Mouse (Mus musculus) hindbrain, embryonic 15.5 days (tissue): ENCODE results near the gene Robo1. TPM values are rescaled to one million over a fixed set of nuclear protein-coding genes. Genes with fewer than 3 reads are reported as not detected.
A peak's percentile ranks its signal among the peaks of the same experiment; 100 is the strongest.

Experiments used
- ATAC-seq: fragments of 200-750 bp; cut with Nextera tagmentation; 2 replicates; pipeline ENCODE4 v1.8.0; 2017; ENCODE audit warnings: low read depth, moderate number of reproducible peaks, moderate TSS enrichment; ENCODE audit not compliant: low FRiP score
- H3K27ac ChIP-seq: fragments of 300-500 bp; sonication (generic); replicated peaks from 2 replicates; pipeline ENCODE4 v1.5.1; 2015; ENCODE audit warnings: mild to moderate bottlenecking, inconsistent platforms
- H3K27me3 ChIP-seq: fragments of 300-500 bp; sonication (generic); 2 replicates; pipeline ENCODE4 v1.6.1; 2015; ENCODE audit warnings: control low read depth, inconsistent platforms
- H3K36me3 ChIP-seq: fragments of 300-500 bp; sonication (generic); 2 replicates; pipeline ENCODE4 v1.6.1; 2015; ENCODE audit warnings: control low read depth, inconsistent platforms
- H3K4me1 ChIP-seq: fragments of 300-500 bp; sonication (generic); replicated peaks from 2 replicates; pipeline ENCODE4 v1.6.1; 2015; ENCODE audit warnings: control low read depth, inconsistent platforms
- H3K4me2 ChIP-seq: fragments of 300-500 bp; sonication (generic); 2 replicates; pipeline ENCODE4 v1.6.1; 2015; ENCODE audit warnings: moderate library complexity, mild to moderate bottlenecking, inconsistent platforms
- H3K4me3 ChIP-seq: fragments of 300-500 bp; sonication (generic); 2 replicates; pipeline ENCODE4 v1.5.1; 2015; ENCODE audit warnings: mild to moderate bottlenecking, inconsistent platforms
- H3K9ac ChIP-seq: fragments of 300-500 bp; sonication (generic); 2 replicates; pipeline ENCODE4 v1.6.1; 2015; ENCODE audit warnings: inconsistent platforms
- H3K9me3 ChIP-seq: fragments of 300-500 bp; sonication (generic); 2 replicates; pipeline ENCODE4 v1.6.1; 2016; ENCODE audit warnings: control low read depth, inconsistent platforms
- WGBS: fragments of 180-500 bp; shearing (Covaris S2); methylation state at CpG from one replicate; pipeline ENCODE4 v1.1.7; 2015; 5-methylcytosine and 5-hydroxymethylcytosine counted together
- polyA plus RNA-seq: library from polyadenylated mRNA; unstranded; fragments of >200 nt; fragmentation: Nextera tagmentation; extraction: Ambion mirVana; gene quantifications from 2 replicates; pipeline ENCODE4 v1.2.1, GENCODE M21; 2015

The Robo1 gene
- polyA plus RNA-seq, 1 experiment from 2014 or later, result 33.1 TPM

DNA sequence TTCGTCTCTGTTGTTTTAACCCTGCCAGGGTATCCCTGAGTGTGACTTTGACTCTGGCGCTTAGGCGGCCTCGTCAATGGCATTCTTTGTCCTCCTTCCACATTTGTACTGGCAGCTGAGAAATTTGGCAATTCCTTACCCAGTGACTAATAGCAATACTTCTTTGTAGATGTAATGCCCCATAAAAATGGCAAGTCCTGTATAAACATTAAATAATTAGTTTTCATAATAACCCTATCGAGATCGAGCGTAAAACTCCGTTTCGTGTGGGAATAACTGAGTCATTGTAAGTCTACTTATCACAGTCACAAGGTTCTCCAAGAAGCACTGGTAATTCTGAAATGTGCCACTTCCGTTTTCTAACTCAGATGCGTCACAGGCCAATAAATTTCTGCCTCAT is 589.0 kb downstream of the Robo1 start:
- Histone ChIP-seq H3K4me3 (no peak overlapping the region), H3K4me1 (no peaks in the 10 kb centered on the region; the same call in 1 of the 2 replicates), H3K9ac (no peak overlapping the region), H3K27ac (no peak overlapping the region), H3K36me3 (no peaks in the 10 kb centered on the region), H3K4me2 (no peak overlapping the region), H3K27me3 (no peaks in the 10 kb centered on the region), H3K9me3 (no peaks in the 10 kb centered on the region)
- 77% methylated on average over 11 of the region's 11 CpGs for WGBS
- no peak for ATAC-seq

DNA sequence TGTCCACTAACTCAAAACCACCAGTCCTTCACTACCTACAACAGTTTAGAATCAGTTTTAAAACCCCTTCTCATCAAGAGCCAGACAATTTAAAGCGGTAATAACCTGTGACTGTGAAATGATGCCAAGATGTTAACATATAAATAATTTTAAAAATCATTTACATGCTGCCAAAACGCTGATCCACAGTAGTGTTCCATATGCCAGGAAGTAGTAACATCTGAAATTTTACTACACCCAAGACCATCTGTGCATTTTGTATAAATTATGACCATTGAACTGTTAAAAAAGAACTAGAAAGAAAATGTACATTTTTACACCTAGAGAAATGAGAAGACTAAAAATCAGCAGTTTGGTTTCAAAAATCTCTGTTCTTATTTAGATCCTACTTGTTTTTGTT is 600.8 kb downstream of the Robo1 start:
- Histone ChIP-seq H3K27me3 (no peaks in the 10 kb centered on the region), H3K27ac (no peak overlapping the region), H3K36me3 (0 out of 2 replicates have a peak, but pooled peaks cover 3% of the 10 kb centered on the region), H3K4me3 (no peak overlapping the region), H3K4me2 (no peak overlapping the region), H3K9ac (no peak overlapping the region), H3K9me3 (no peaks in the 10 kb centered on the region), H3K4me1 (no peaks in the 10 kb centered on the region)
- ATAC-seq, result no peak
- WGBS, result 66% methylated on average over 2 of the region's 2 CpGs

DNA sequence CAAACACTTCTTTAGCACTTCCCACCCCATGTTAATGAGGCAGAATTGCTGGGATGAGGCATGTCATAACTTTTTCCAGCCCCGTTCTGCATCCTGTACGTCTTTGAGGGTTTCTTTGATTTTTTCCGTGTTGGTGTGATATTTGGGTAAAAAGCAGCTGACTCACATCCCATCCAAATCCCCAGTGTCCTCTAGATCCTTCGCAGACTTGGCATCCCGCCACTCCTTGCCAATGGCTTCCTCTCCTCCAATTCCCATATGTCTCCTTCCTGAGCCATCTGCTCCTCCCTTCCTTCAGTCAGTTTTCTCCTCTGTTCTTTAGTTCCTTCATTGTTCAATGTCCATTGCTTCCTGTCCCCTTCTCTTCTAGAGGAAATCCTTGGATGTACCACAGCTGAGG is 605.0 kb downstream of the Robo1 start:
- Histone ChIP-seq H3K4me3 (no peak overlapping the region), H3K4me1 (no peaks in the 10 kb centered on the region), H3K9me3 (no peaks in the 10 kb centered on the region), H3K9ac (no peak overlapping the region), H3K36me3 (no peaks in the 10 kb centered on the region), H3K27ac (no peak overlapping the region), H3K27me3 (no peaks in the 10 kb centered on the region), H3K4me2 (no peak overlapping the region)
- ATAC-seq, result 0 out of 2 replicates have a peak, but pooled peaks have one; percentile 48
- WGBS, result 40% methylated on average over 5 of the region's 5 CpGs

DNA sequence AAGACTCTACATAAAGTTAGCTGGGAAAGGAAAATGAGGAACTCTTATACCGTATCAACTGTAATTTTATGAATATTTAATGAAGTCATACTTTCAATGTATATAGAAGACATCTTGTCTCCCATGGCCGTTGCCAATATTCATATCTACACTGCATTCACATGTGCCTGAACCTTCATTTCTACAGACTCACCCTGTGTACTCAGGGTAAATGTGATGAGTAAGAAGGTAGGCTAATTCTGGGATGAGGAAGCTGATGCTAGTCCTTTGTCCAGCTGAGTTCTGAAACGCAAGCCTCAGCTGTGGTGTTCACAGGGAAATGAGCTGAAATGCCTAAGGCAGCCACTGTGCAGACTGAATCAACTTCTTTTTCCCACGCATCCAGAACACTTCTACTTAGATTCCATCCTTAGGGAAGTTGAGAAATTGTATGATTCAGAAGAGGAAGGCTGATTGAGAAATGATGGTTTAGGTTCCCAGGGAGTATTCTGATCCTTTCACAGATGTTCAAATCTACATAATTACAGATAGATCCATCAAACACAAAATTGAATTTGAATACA is 606.0 kb downstream of the Robo1 start:
- no peak overlapping the region for H3K27ac ChIP-seq
- H3K4me1 ChIP-seq, result no peaks in the 10 kb centered on the region
- 52% methylated on average over 4 of the region's 4 CpGs for WGBS
- H3K9ac ChIP-seq, result no peak overlapping the region
- no peak overlapping the region for H3K4me3 ChIP-seq
- no peak for ATAC-seq
- no peaks in the 10 kb centered on the region for H3K36me3 ChIP-seq
- H3K4me2 ChIP-seq, result no peak overlapping the region
- no peaks in the 10 kb centered on the region for H3K27me3 ChIP-seq
- no peaks in the 10 kb centered on the region for H3K9me3 ChIP-seq

DNA sequence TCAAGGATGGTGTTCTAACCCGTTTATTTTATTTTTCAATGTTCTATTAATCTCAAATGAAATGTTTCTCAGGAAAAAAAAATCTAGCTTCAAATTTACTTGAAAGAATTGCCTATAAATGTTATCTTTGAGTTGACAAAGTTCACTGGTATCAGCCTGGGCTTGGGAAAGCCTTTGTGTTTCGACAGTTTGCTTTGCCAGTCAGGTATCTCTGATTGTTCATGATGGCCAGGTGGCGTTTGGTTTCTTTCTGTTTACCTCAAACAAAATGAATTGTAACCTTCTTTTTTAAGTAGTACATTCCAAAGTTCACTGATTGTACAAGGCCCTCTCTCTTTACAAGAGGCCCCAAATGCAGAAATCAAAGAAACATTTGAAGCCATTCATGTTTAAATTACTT is 611.9 kb downstream of the Robo1 start:
- WGBS, result 92% methylated on average over 3 of the region's 3 CpGs
- Histone ChIP-seq H3K9ac (no peak overlapping the region), H3K4me2 (no peak overlapping the region), H3K4me1 (peaks cover 20% of the 10 kb centered on the region), H3K27me3 (no peaks in the 10 kb centered on the region), H3K4me3 (no peak overlapping the region), H3K9me3 (no peaks in the 10 kb centered on the region), H3K27ac (no peak overlapping the region), H3K36me3 (no peaks in the 10 kb centered on the region)
- ATAC-seq, result no peak

- Histone ChIP-seq H3K9me3 (no peaks in the 10 kb centered on the region), H3K36me3 (no peaks in the 10 kb centered on the region), H3K4me2 (peak overlapping the region; percentile 38), H3K4me1 (peaks cover 31% of the 10 kb centered on the region), H3K27me3 (no peaks in the 10 kb centered on the region), H3K4me3 (no peak overlapping the region), H3K27ac (0 out of 2 replicates have a peak overlapping the region, but pooled peaks have one; percentile 10), H3K9ac (no peak overlapping the region)
- 17% methylated on average over 15 of the region's 15 CpGs for WGBS
- peak; percentile 82 for ATAC-seq
Observed at GRCm38 (mm10) chr16:72924423-72925224, 616.5 kb downstream of the Robo1 start.

DNA sequence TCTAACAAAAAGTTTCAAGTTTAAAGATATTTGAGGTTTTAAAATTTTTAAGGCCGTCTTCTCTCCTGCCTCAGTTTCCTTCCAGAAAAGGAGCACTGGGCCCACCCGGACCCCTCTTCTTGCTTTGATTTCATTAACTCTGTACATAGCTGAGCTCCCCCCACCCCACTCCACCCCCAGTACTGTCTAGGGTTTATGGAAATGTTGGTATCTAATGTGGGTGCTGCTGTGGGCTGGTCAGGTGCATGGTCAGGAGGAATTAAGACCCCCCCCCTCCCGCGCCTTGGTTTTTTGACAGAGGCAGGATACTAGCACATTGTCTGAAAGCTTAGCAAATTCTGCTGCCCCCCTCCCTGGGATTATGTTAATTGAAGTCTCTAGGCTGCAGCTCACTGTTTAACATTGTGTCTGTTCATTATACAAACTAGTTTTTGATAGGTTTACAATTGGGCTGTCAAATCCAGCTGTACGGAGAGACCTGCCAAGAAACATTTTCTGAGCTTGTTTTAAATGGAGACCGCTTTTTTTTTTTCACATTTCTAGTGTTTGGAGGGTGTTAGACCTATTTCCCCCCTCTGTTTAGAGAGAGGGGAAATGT is 620.5 kb downstream of the Robo1 start:
- Histone ChIP-seq H3K9me3 (no peaks in the 10 kb centered on the region), H3K4me3 (no peak overlapping the region), H3K4me2 (no peak overlapping the region), H3K36me3 (no peaks in the 10 kb centered on the region), H3K9ac (no peak overlapping the region), H3K27ac (no peak overlapping the region), H3K27me3 (no peaks in the 10 kb centered on the region), H3K4me1 (peaks cover 25% of the 10 kb centered on the region)
- ATAC-seq, result 0 out of 2 replicates have a peak, but pooled peaks have one; percentile 57
- 55% methylated on average over 6 of the region's 6 CpGs for WGBS

GRCm38 (mm10) chr16:72930871-72931270 is 622.8 kb downstream of the Robo1 start:
- Histone ChIP-seq H3K9ac (no peak overlapping the region), H3K27me3 (no peaks in the 10 kb centered on the region), H3K36me3 (no peaks in the 10 kb centered on the region), H3K27ac (no peak overlapping the region), H3K4me1 (peaks cover 9% of the 10 kb centered on the region), H3K9me3 (no peaks in the 10 kb centered on the region), H3K4me3 (no peak overlapping the region), H3K4me2 (no peak overlapping the region)
- ATAC-seq, result no peak
- 78% methylated on average over 4 of the region's 4 CpGs for WGBS

- 0 out of 2 replicates have a peak, but pooled peaks cover 3% of the 10 kb centered on the region for H3K4me1 ChIP-seq
- no peaks in the 10 kb centered on the region for H3K9me3 ChIP-seq
- H3K36me3 ChIP-seq, result no peaks in the 10 kb centered on the region
- no peak overlapping the region for H3K27ac ChIP-seq
- H3K27me3 ChIP-seq, result no peaks in the 10 kb centered on the region
- no peak for ATAC-seq
- no peak overlapping the region for H3K9ac ChIP-seq
- H3K4me3 ChIP-seq, result no peak overlapping the region
- H3K4me2 ChIP-seq, result no peak overlapping the region
Observed at GRCm38 (mm10) chr16:72934908-72935307, 626.8 kb downstream of the Robo1 start.

DNA sequence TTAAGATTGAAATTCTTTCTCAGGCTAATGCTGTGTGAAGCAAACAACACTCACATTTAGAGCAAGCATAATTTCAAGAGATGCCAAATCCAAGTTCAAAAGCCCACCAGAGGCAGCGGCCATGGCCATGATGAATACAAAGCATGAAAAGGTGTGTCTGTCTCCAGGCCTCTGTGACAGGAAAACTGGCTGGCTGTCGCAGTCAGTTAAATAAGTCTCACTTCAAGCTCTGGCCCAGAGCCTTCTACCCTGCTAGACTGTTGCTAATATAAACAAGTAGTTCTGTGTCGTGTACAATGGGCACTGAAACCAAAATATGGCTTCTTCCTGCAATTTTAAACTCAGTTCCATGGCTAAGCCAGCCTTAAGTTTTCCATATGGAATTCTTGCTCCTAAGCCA is 629.1 kb downstream of the Robo1 start:
- 55% methylated on average over 3 of the region's 3 CpGs for WGBS
- no peak overlapping the region for H3K27ac ChIP-seq
- H3K9me3 ChIP-seq, result no peaks in the 10 kb centered on the region
- 0 out of 2 replicates have a peak, but pooled peaks cover 5% of the 10 kb centered on the region for H3K4me1 ChIP-seq
- H3K27me3 ChIP-seq, result no peaks in the 10 kb centered on the region
- H3K4me3 ChIP-seq, result no peak overlapping the region
- ATAC-seq, result no peak
- H3K36me3 ChIP-seq, result no peaks in the 10 kb centered on the region
- no peak overlapping the region for H3K4me2 ChIP-seq
- no peak overlapping the region for H3K9ac ChIP-seq

- WGBS, result 62% methylated on average over 3 of the region's 3 CpGs
- Histone ChIP-seq H3K4me2 (no peak overlapping the region), H3K4me3 (no peak overlapping the region), H3K4me1 (0 out of 2 replicates have a peak, but pooled peaks cover 5% of the 10 kb centered on the region), H3K27me3 (no peaks in the 10 kb centered on the region), H3K9ac (no peak overlapping the region), H3K27ac (no peak overlapping the region), H3K9me3 (no peaks in the 10 kb centered on the region), H3K36me3 (no peaks in the 10 kb centered on the region)
- ATAC-seq, result no peak
Observed at GRCm38 (mm10) chr16:72939862-72940261, 631.8 kb downstream of the Robo1 start.

DNA sequence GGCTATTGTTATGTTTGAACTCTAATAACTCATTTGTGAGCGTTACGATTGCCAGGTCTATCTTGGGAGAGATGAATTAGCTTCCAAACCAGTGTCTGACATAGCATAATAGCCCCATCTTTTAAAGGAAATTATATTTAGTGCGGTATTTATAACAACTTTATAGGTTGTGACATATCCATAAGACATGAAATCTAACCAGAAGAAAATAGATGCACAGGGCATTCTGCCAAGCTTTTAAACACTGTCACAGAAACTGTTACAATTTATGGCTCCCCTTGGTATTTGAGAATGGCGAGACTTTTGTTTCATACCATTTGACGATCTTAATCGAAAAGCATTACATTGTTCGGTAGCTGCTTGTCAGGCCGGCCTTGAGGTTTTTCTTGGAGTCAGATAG is 632.7 kb downstream of the Robo1 start:
- no peak overlapping the region for H3K27ac ChIP-seq
- no peaks in the 10 kb centered on the region for H3K9me3 ChIP-seq
- no peak overlapping the region for H3K4me2 ChIP-seq
- H3K4me3 ChIP-seq, result no peak overlapping the region
- no peak for ATAC-seq
- H3K36me3 ChIP-seq, result no peaks in the 10 kb centered on the region
- H3K4me1 ChIP-seq, result 0 out of 2 replicates have a peak, but pooled peaks cover 5% of the 10 kb centered on the region
- WGBS, result 65% methylated on average over 8 of the region's 8 CpGs
- H3K9ac ChIP-seq, result no peak overlapping the region
- no peaks in the 10 kb centered on the region for H3K27me3 ChIP-seq
